Mouse (Mus musculus) G1E (cell line): ENCODE data around the gene Siglec1. TPM values are rescaled to one million over a fixed set of nuclear protein-coding genes. Genes with fewer than 3 reads are reported as not detected.

Experiments used
- ATAC-seq: 2 replicates; pipeline ENCODE4 v1.8.0; 2016; ENCODE audit warnings: mild to moderate bottlenecking; ENCODE audit not compliant: insufficient number of reproducible peaks, poor library complexity, low FRiP score, severe bottlenecking; ENCODE audit errors: extremely low read depth
- DNase-seq: peaks from one replicate; pipeline ENCODE4 v3.0.0; 2012; ENCODE audit warnings: low spot score
- H3K27me3 ChIP-seq: 2 replicates; pipeline ENCODE4 v1.6.1; 2012; ENCODE audit warnings: mild to moderate bottlenecking, low read length, inconsistent platforms; ENCODE audit not compliant: insufficient read depth
- H3K36me3 ChIP-seq: replicated peaks from 2 replicates; pipeline ENCODE3; 2012; ENCODE audit warnings: mild to moderate bottlenecking, inconsistent platforms
- H3K4me1 ChIP-seq: 2 replicates; pipeline ENCODE4 v1.6.1; 2012; ENCODE audit warnings: low read depth, low read length, inconsistent platforms, mixed read lengths; ENCODE audit not compliant: insufficient read depth
- H3K4me3 ChIP-seq: 2 replicates; pipeline ENCODE4 v1.5.1; 2012; ENCODE audit warnings: low read depth, mild to moderate bottlenecking, inconsistent platforms, low read length, moderate library complexity, mixed read lengths
- H3K9me3 ChIP-seq: replicated peaks from 2 replicates; pipeline ENCODE4 v1.6.1; 2012; ENCODE audit warnings: inconsistent platforms
- CTCF ChIP-seq: IDR thresholded peaks from 2 replicates; pipeline ENCODE4 v1.5.1; 2012; ENCODE audit warnings: low read depth, low read length, inconsistent platforms, mixed read lengths
- GATA1 ChIP-seq: IDR thresholded peaks from 2 replicates; pipeline ENCODE4 v1.6.1; 2012; ENCODE audit warnings: borderline replicate concordance, low read length, inconsistent platforms, mixed read lengths
- GATA2 ChIP-seq: IDR thresholded peaks from 2 replicates; pipeline ENCODE4 v1.6.1; 2012; ENCODE audit warnings: low read depth, low read length, inconsistent platforms, borderline replicate concordance
- POLR2AphosphoS5 ChIP-seq: IDR thresholded peaks from 2 replicates; pipeline ENCODE4 v1.6.1; 2012; ENCODE audit warnings: low read depth, low read length, inconsistent platforms; ENCODE audit not compliant: insufficient replicate concordance
- TAL1 ChIP-seq: conservative IDR thresholded peaks from 2 replicates; pipeline ENCODE4 v1.6.1; 2012; ENCODE audit warnings: low read depth, low read length, inconsistent platforms, mixed read lengths
- polyA plus RNA-seq: library from polyadenylated mRNA; stranded (reverse); fragments of >175 nt; gene quantifications from 2 replicates; pipeline ENCODE4 v1.2.3, GENCODE M21; 2012
- total RNA-seq, 2 experiments: library from RNA; stranded (forward) in 1 of 2; stranded (reverse) in 1 of 2; fragments of 200-1000 nt in 1 of 2; fragments of >200 nt in 1 of 2; fragmentation: Nextera tagmentation in 1 of 2; gene quantifications; 2 replicates each; pipeline ENCODE4 v1.2.3; 2014 to 2017

The Siglec1 gene
- total and polyA plus RNA-seq, 3 experiments, result 0.16 TPM; not detected in 2

DNA sequence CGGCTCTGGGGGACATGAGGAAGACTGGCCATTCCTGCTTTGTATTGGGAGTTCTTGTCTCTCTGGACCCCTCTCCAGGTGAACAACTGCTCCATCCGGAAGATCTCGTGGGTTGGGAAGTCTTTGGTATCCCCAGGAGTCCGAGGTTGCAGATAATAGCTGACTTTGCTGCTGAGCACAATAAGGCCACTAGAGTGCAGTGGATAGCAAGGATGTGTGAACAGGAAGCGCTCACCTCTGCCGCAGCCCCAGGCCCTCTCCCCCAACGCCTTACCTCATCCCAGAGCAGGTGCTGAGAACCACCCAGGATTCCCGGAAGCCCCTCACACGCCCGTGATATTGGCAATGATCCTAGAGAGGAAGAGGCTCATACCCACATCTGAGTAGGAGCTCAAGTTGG lies 30.4 kb downstream of the Siglec1 start:
- TF ChIP-seq POLR2AphosphoS5, result no peak
- TF ChIP-seq GATA2, result no peak
- no peak for TF ChIP-seq CTCF
- TF ChIP-seq GATA1, result no peak
- TF ChIP-seq TAL1, result no peak
- Histone ChIP-seq H3K4me1 (peaks cover 5% of the 10 kb centered on the region), H3K36me3 (no peaks in the 10 kb centered on the region), H3K9me3 (no peaks in the 10 kb centered on the region), H3K27me3 (peaks cover 70% of the 10 kb centered on the region), H3K4me3 (no peak overlapping the region)
- DNase-seq (peak; percentile 22), ATAC-seq (no peak)

DNA sequence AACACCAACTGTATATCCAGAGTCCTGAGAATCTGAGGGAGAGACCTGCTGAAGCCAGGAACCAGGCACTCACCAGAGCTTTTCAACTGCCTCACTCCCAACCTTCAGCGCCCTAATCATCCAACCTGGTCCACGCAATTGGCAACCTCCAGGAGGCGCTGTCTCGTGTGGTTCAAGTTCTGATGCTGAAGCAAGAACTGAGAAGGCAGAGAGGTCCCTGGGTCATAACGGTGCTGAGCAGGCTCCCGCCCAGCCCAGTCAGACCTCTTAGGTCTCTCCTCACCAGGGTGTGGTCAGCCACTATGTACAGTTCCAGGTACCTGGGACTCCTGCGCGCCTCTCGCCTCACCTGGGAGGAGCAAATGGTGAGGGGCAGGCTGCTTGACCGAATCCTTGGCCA lies 30.9 kb downstream of the Siglec1 start:
- H3K4me3 ChIP-seq, result no peak overlapping the region
- no peak for ATAC-seq
- peaks cover 5% of the 10 kb centered on the region for H3K4me1 ChIP-seq
- no peak for DNase-seq
- H3K36me3 ChIP-seq, result no peaks in the 10 kb centered on the region
- TF ChIP-seq TAL1, result no peak
- TF ChIP-seq POLR2AphosphoS5, result no peak
- no peak for TF ChIP-seq CTCF
- no peak for TF ChIP-seq GATA2
- no peak for TF ChIP-seq GATA1
- H3K27me3 ChIP-seq, result peaks cover 69% of the 10 kb centered on the region
- H3K9me3 ChIP-seq, result no peaks in the 10 kb centered on the region

DNA sequence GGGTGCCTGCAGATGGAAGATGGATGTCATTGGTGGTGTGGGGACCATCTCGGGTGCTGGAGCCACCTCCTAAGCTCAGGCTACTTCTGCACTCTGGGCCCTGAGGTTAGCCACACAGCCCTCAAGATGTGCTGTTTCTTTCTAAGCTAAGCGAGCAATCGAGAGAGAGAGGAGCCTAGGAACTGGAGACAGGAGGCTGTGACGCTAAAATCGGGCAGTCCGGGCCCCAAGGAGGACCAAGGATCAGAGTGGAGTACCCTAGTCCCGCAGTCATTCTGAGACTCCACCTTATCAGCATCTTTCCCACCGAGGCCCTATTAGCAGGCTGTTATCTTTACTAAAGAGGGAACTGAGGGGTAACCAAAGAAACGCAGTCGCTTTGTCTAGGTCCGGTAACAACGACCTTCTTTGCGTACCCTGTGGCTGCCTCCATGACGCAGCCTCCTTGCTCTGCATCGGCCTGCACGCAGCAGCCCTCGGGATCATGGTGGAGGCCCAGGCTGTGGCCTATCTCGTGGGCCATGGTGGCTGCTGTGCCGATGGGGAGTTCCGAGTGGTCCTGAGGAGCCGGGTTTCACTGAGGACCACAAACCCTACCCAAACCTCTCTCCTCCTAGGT lies 31.8 kb downstream of the Siglec1 start:
- DNase-seq (no peak), ATAC-seq (no peak)
- Histone ChIP-seq H3K9me3 (no peaks in the 10 kb centered on the region), H3K4me1 (peaks cover 5% of the 10 kb centered on the region), H3K4me3 (no peak overlapping the region), H3K27me3 (peaks cover 67% of the 10 kb centered on the region), H3K36me3 (no peaks in the 10 kb centered on the region)
- TF ChIP-seq GATA2, result no peak
- TF ChIP-seq TAL1, result no peak
- no peak for TF ChIP-seq POLR2AphosphoS5
- no peak for TF ChIP-seq GATA1

GRCm38 (mm10) chr2:131053851-131054645 lies 32.5 kb downstream of the Siglec1 start:
- no peaks in the 10 kb centered on the region for H3K9me3 ChIP-seq
- H3K27me3 ChIP-seq, result peaks cover 64% of the 10 kb centered on the region
- ATAC-seq, result no peak
- TF ChIP-seq TAL1 (no peak), GATA2 (no peak), GATA1 (no peak), CTCF (no peak), POLR2AphosphoS5 (no peak)
- DNase-seq, result no peak
- H3K4me3 ChIP-seq, result no peak overlapping the region
- H3K4me1 ChIP-seq, result peaks cover 5% of the 10 kb centered on the region
- H3K36me3 ChIP-seq, result no peaks in the 10 kb centered on the region

DNA sequence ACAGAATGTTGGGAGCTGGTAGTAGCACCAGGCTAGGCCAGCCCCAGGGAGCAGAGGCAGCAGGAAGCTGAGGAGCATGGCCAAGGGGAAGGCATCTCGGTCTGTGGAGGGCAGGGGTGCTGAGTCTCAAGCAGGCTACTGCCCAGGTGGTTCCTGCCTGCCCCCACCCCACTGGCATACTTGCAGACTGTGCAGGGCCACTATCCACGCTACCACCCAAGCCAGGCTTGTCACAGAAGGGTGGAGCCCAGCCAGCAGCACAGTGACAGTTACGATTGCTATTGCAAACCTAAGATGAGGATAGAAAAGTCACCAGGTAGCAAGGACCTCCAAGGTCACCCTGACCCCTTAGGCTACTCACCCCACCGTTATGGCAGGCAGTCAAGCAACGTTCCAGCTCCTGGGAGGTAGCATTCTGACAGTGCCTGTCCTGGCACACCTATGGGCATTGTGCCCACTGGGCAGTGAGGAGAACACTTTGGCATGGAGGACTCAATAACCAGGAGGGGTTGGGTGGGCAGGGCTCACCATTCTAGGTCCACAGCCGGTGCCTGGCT lies 33.6 kb downstream of the Siglec1 start:
- ATAC-seq (no peak), DNase-seq (no peak)
- Histone ChIP-seq H3K4me1 (peaks cover 5% of the 10 kb centered on the region), H3K27me3 (peaks cover 52% of the 10 kb centered on the region), H3K9me3 (no peaks in the 10 kb centered on the region), H3K36me3 (no peaks in the 10 kb centered on the region), H3K4me3 (no peak overlapping the region)
- TF ChIP-seq POLR2AphosphoS5 (no peak), GATA2 (no peak), GATA1 (no peak), TAL1 (no peak), CTCF (no peak)

GRCm38 (mm10) chr2:131052043-131052442 lies 34.5 kb downstream of the Siglec1 start:
- ATAC-seq, result no peak
- Histone ChIP-seq H3K36me3 (no peaks in the 10 kb centered on the region), H3K4me1 (peaks cover 5% of the 10 kb centered on the region), H3K27me3 (peaks cover 47% of the 10 kb centered on the region), H3K9me3 (no peaks in the 10 kb centered on the region), H3K4me3 (no peak overlapping the region)
- TF ChIP-seq GATA2 (no peak), CTCF (no peak), GATA1 (no peak), POLR2AphosphoS5 (no peak), TAL1 (no peak)
- no peak for DNase-seq
